Mouse (Mus musculus) hematopoietic stem cell, adult 5-6 weeks (primary cell): ENCODE results near the gene Plekha1. TPM values are rescaled to one million over a fixed set of nuclear protein-coding genes. Genes with fewer than 3 reads are reported as not detected.

Experiments used
- ATAC-seq, 2 experiments: fragments of 125-278 bp in 1 of 2; replicated peaks in 1 of 2; 2 replicates each; pipeline ENCODE4 v1.8.0; 2016 to 2017; ENCODE audit warnings: inconsistent platforms in 2 of 2, mild to moderate bottlenecking in 2 of 2, moderate number of reproducible peaks in 2 of 2, low read depth in 1 of 2, moderate TSS enrichment in 1 of 2; ENCODE audit not compliant: low FRiP score in 2 of 2, poor library complexity in 2 of 2, severe bottlenecking in 2 of 2, insufficient read depth in 1 of 2, low TSS enrichment in 1 of 2
- total RNA-seq: library from RNA; stranded (forward); fragments of 172-1452, 232-1000 nt; gene quantifications from 2 replicates; pipeline ENCODE4 v1.2.3, GENCODE M21; 2017

Gene Plekha1
- total RNA-seq = 20.2 and 29.1 TPM in 2 replicates

GRCm38 (mm10) chr7:130865613-130866591 lies at the start of gene Plekha1:
TSS of gene Plekha1 (plus strand) at chr7:130865756.
- ATAC-seq = peak; percentile 99

GRCm38 (mm10) chr7:130816243-130816642 lies 49.3 kb upstream of the Plekha1 start:
- peak in 1 of 2 experiments; percentile 37; a peak in 1 of 4 replicates for ATAC-seq

GRCm38 (mm10) chr7:130818813-130819212 lies 46.7 kb upstream of the Plekha1 start:
- ATAC-seq = peak; percentile 64 to 80

DNA sequence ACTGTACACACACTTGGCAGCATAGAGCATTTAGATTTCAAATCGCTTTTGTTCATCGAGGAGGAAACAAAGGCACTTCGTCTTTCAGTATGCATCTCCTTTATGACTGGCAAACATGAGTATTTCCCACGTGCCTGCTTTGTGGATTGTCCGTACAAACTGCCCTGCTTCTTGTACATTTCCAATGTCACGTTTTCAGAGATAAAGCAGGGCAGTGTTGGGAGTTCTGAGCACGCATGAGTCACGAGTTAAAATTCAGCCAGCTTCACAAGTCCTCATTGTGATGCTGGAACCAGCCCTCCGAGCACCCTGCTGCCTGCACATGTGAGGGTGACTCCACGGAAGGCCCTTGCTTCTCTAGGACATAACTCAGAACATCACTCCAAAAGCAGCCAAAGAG lies 45.9 kb upstream of the Plekha1 start:
- no peak for ATAC-seq

- ATAC-seq = no peak
These were observed 41.6 kb upstream of the Plekha1 start for GRCm38 (mm10) chr7:130823992-130824391.

DNA sequence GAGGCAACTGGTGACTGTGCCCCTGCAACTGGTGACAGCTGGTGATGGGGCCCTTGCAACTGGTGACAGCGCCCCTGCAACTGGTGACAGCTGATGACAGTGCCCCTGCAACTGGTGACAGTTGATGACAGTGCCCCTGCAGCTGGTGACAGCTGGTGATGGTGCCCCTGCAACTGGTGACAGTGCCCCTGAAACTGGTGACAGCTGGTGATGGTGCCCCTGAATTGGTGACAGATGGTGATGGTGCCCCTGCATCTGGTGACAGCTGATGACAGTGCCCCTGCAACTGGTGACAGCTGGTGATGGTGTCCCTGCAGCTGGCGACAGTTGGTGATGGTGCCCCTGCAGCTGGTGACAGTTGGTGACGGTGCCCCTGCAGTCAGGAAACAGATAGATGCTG lies 39.2 kb upstream of the Plekha1 start:
- peak in 1 of 2 experiments; percentile 18; a peak in 1 of 4 replicates for ATAC-seq

- no peak for ATAC-seq
These were observed 38.1 kb upstream of the Plekha1 start for GRCm38 (mm10) chr7:130827431-130827830.

- no peak for ATAC-seq
These were observed 37.6 kb upstream of the Plekha1 start for GRCm38 (mm10) chr7:130827844-130828403.

DNA sequence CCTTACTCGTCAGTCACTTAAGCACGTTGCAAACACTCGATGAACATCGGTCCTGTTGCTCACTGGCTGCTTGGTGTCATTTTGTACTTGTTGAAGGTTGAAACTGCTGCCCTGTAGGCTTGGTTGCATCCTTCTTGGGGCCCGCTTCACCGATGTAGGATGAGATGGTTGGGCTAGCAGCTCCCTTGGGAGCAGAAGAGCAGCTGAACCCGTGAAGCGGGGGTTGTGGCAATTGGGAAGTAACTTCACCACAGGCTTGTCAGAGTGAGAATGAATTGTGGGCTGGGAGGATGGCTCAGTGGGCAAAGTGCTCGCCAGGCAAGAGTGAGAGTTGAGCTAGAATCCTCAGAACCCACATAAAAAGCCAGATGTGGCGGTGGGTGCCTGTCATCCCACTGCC lies 37.1 kb upstream of the Plekha1 start:
- peak; percentile 47 to 68; a peak in 3 of 4 replicates for ATAC-seq

DNA sequence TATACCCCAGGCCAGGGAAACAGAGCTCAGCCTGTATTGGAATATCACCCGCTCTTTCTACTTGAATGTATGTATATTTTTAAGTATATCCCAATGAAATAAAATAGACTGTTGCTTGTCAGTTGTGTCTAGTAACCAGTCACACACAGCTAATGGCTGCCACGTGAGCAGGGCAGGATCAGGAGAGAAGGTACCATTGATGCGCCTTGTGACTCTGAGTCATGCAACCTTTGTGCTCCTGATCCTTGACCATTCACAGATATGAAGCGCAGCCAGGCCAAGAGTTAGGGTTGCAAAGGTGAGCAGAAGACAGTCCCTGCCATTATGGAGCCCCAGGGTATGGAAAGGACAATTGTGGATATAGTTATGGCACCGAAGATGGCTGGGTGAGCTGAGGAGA lies 34.0 kb upstream of the Plekha1 start:
- ATAC-seq = no peak

DNA sequence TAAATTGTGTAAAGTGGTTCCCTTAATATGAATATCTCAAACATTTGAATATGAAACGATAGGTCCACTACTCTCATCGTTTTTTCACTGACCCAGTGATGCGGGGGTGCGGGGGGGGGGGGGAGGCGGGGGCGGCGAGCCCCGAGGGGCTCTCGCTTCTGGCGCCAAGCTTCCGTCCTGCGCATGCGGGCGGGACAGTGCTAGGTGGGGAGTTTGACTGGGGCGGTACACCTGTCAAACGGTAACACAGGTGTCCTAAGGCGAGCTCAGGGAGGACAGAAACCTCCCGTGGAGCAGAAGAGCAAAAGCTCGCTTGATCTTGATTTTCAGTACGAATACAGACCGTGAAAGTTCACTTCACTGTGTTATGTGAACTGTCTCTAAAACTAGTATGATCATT lies 31.3 kb upstream of the Plekha1 start:
- ATAC-seq = peak; percentile 99 to 100

DNA sequence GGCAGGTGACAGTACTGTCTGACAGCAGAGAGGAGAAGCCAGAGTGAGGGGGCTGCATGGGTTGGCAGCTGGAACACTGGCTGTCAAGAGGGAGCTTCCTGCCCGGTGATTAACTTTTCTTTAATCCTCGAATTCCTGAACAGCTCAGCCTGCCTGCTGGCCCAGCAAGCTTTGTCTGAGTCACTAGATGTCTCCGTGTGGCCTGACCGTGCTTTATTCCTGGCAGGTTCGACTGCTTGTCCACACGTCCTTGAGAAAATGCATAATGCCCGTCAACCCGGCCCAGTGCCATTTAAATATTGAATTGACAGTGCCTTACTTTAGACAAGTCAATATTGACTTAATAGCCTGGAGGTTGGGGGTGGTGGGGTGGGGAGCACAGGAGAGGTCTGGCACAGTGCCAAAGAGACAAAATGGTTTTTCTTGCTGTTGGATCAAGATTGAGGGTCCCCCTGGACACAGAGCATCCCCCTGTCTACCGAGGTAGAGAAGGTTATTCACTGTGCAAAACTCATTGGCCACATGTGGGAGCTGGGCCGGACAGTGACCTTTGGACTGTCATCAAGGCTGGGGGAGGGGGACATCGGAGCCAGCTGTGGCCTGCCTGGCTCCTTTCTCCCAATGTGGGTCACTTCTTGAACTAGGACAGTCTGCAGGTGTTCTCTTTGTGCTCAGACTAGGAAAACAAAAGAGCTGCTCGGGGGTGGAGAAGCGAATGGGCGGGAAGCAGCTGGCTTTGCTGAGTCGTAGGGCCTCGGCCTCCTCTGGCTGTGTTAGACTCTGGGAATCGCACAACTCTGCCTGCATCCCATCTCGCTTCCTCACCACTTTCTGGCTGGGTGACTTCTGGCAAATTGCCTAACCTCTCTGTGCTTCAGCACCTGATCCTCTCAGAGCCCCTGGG lies 30.3 kb upstream of the Plekha1 start:
- no peak for ATAC-seq

DNA sequence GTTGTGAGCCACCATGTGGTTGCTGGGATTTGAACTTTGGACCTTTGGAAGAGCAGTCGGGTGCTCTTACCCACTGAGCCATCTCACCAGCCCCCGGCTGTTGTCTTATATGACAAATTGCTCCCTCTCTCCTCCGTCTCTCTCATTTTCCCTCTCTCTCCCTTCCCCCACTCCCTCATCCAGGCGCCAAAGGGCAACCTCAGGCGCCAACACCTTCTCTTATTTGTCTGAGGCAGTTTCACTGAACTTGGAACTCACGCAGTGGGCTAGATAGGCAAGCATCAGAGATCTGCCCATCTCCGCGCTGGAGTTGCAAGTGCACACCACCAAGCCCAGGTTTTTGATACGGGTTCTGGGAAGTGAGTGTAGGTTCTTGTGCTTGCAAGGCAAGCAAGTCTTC lies 29.5 kb upstream of the Plekha1 start:
- ATAC-seq = no peak

- no peak for ATAC-seq
These were observed 27.5 kb upstream of the Plekha1 start for GRCm38 (mm10) chr7:130837941-130838657.

GRCm38 (mm10) chr7:130838658-130839025 lies 26.9 kb upstream of the Plekha1 start:
- ATAC-seq = no peak

DNA sequence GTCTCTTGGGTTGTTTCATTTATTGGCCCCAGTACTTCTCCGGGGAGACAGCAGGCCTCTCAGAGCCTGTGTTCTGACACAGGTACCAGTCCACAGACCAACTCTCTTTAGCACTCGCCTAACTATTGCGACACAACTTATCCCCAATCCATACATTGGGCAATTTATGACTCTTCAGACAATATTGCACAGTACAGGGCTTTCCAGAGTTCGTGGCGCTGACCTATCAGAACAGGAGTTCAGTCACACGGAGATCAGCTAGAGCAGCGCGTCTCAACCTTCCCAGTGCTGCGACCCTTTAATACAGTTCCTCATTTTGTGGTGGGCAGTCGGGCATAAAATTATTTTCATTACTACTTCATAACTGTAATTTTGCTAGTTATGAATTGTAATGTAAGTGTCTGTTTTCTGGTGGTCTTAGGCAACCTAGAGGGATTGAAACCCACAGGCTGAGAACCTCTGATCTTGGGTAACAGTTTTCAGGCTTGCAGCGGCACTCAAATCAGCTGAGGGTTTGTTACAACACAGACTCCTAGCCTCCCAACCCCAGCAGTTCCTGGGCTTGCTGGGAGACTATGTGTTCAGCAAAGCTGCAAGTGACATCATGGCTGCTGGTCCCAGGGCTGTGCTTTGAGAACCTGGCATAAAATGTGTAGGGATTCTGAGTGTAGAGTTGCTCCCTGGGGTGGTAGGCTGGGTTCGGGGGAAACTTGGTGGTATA lies 26.0 kb upstream of the Plekha1 start:
- peak; percentile 55 to 84; a peak in 3 of 4 replicates for ATAC-seq
